Mouse (Mus musculus): ENCODE results near the gene Tfeb. TPM values are rescaled to one million over a fixed set of nuclear protein-coding genes. Genes with fewer than 3 reads are reported as not detected.
A peak's percentile ranks its signal among the peaks of the same experiment; 100 is the strongest.

Tfeb gene
- polyA plus RNA-seq, 2 experiments = 10.6 to 12.2 TPM

- no peak overlapping the region for H3K4me2 ChIP-seq (replicated peaks; ENCODE audit: low read depth, low read length, severe bottlenecking)
- WGBS = 39% methylated on average over 11 of the region's 12 CpGs
- peaks cover 5% of the 10 kb centered on the region for H3K4me1 ChIP-seq (ENCODE audit: control insufficient read depth, insufficient read depth, low read length)
- H3K27ac ChIP-seq (replicated peaks; ENCODE audit: low read depth, low read length) = no peak overlapping the region
- TF ChIP-seq POLR2A (IDR thresholded peaks at IDR 0.05; ENCODE audit: borderline replicate concordance, extremely low read depth, insufficient read depth, insufficient read length) = no peak
- H3K9me3 ChIP-seq (ENCODE audit: control insufficient read depth, low read length) = no peaks in the 10 kb centered on the region
- no peak for ATAC-seq (ENCODE audit: low FRiP score, low read depth)
- no peaks in the 10 kb centered on the region for H3K27me3 ChIP-seq (ENCODE audit: control insufficient read depth, insufficient read depth, low read length)
- no peak for DNase-seq (ENCODE audit: low spot score)
- H3K9ac ChIP-seq (ENCODE audit: low read depth, low read length, severe bottlenecking) = no peak overlapping the region
- no peak overlapping the region for H3K4me3 ChIP-seq (replicated peaks; ENCODE audit: low read length)
- H3K36me3 ChIP-seq (ENCODE audit: control insufficient read depth, insufficient read depth, low read length) = no peaks in the 10 kb centered on the region
Measured at GRCm38 (mm10) chr17:47768707-47769276, 32.0 kb downstream of the Tfeb start.

GRCm38 (mm10) chr17:47769389-47770299, 32.8 kb downstream of the Tfeb start:
- no peak overlapping the region for H3K4me2 ChIP-seq (replicated peaks; ENCODE audit: low read depth, low read length, severe bottlenecking)
- H3K27ac ChIP-seq (replicated peaks; ENCODE audit: low read depth, low read length) = no peak overlapping the region
- H3K36me3 ChIP-seq (ENCODE audit: control insufficient read depth, insufficient read depth, low read length) = no peaks in the 10 kb centered on the region
- WGBS = 84% methylated on average over 11 of the region's 11 CpGs
- TF ChIP-seq POLR2A (IDR thresholded peaks at IDR 0.05; ENCODE audit: borderline replicate concordance, extremely low read depth, insufficient read depth, insufficient read length) = no peak
- no peak overlapping the region for H3K4me3 ChIP-seq (replicated peaks; ENCODE audit: low read length)
- peaks cover 7% of the 10 kb centered on the region for H3K4me1 ChIP-seq (ENCODE audit: control insufficient read depth, insufficient read depth, low read length)
- DNase-seq (ENCODE audit: low spot score) (no peak), ATAC-seq (ENCODE audit: low FRiP score, low read depth) (no peak)
- H3K27me3 ChIP-seq (ENCODE audit: control insufficient read depth, insufficient read depth, low read length) = no peaks in the 10 kb centered on the region
- no peaks in the 10 kb centered on the region for H3K9me3 ChIP-seq (ENCODE audit: control insufficient read depth, low read length)
- H3K9ac ChIP-seq (ENCODE audit: low read depth, low read length, severe bottlenecking) = no peak overlapping the region

GRCm38 (mm10) chr17:47773604-47774003, 36.8 kb downstream of the Tfeb start:
- 0 out of 2 replicates have a peak overlapping the region, but pooled peaks have one; percentile 28 for H3K9ac ChIP-seq (ENCODE audit: low read depth, low read length, severe bottlenecking)
- peak overlapping the region; percentile 58; the same call in 1 of the 2 replicates for H3K27ac ChIP-seq (replicated peaks; ENCODE audit: low read depth, low read length)
- 18% methylated on average over 6 of the region's 6 CpGs for whole genome bisulfite sequencing
- H3K4me1 ChIP-seq (ENCODE audit: control insufficient read depth, insufficient read depth, low read length) = peaks cover 13% of the 10 kb centered on the region
- no peak overlapping the region for H3K4me2 ChIP-seq (replicated peaks; ENCODE audit: low read depth, low read length, severe bottlenecking)
- no peaks in the 10 kb centered on the region for H3K27me3 ChIP-seq (ENCODE audit: control insufficient read depth, insufficient read depth, low read length)
- no peak for TF ChIP-seq POLR2A (IDR thresholded peaks at IDR 0.05; ENCODE audit: borderline replicate concordance, extremely low read depth, insufficient read depth, insufficient read length)
- no peak for DNase-seq (ENCODE audit: low spot score)
- H3K9me3 ChIP-seq (ENCODE audit: control insufficient read depth, low read length) = no peaks in the 10 kb centered on the region
- H3K4me3 ChIP-seq (replicated peaks; ENCODE audit: low read length) = no peak overlapping the region
- H3K36me3 ChIP-seq (ENCODE audit: control insufficient read depth, insufficient read depth, low read length) = no peaks in the 10 kb centered on the region
- 0 out of 2 replicates have a peak, but pooled peaks have one; percentile 24 for ATAC-seq (ENCODE audit: low FRiP score, low read depth)

- Histone ChIP-seq H3K4me2 (replicated peaks; ENCODE audit: low read depth, low read length, severe bottlenecking) (no peak overlapping the region), H3K27me3 (ENCODE audit: control insufficient read depth, insufficient read depth, low read length) (no peaks in the 10 kb centered on the region), H3K9ac (ENCODE audit: low read depth, low read length, severe bottlenecking) (no peak overlapping the region), H3K4me1 (ENCODE audit: control insufficient read depth, insufficient read depth, low read length) (peaks cover 13% of the 10 kb centered on the region), H3K27ac (replicated peaks; ENCODE audit: low read depth, low read length) (peak overlapping the region; percentile 56), H3K9me3 (ENCODE audit: control insufficient read depth, low read length) (no peaks in the 10 kb centered on the region), H3K36me3 (ENCODE audit: control insufficient read depth, insufficient read depth, low read length) (no peaks in the 10 kb centered on the region), H3K4me3 (replicated peaks; ENCODE audit: low read length) (no peak overlapping the region)
- 41% methylated on average over 2 of the region's 2 CpGs for WGBS
- ATAC-seq (ENCODE audit: low FRiP score, low read depth) (peak; percentile 35; the same call in 1 of the 2 replicates), DNase-seq (ENCODE audit: low spot score) (no peak)
- no peak for TF ChIP-seq POLR2A (IDR thresholded peaks at IDR 0.05; ENCODE audit: borderline replicate concordance, extremely low read depth, insufficient read depth, insufficient read length)
Measured at GRCm38 (mm10) chr17:47777141-47777540, 40.3 kb downstream of the Tfeb start.

- Histone ChIP-seq H3K9me3 (ENCODE audit: control insufficient read depth, low read length) (no peaks in the 10 kb centered on the region), H3K4me1 (ENCODE audit: control insufficient read depth, insufficient read depth, low read length) (peaks cover 6% of the 10 kb centered on the region; the same call in 1 of the 2 replicates), H3K9ac (ENCODE audit: low read depth, low read length, severe bottlenecking) (no peak overlapping the region), H3K4me2 (replicated peaks; ENCODE audit: low read depth, low read length, severe bottlenecking) (no peak overlapping the region), H3K36me3 (ENCODE audit: control insufficient read depth, insufficient read depth, low read length) (no peaks in the 10 kb centered on the region), H3K27me3 (ENCODE audit: control insufficient read depth, insufficient read depth, low read length) (no peaks in the 10 kb centered on the region), H3K27ac (replicated peaks; ENCODE audit: low read depth, low read length) (no peak overlapping the region), H3K4me3 (replicated peaks; ENCODE audit: low read length) (no peak overlapping the region)
- no peak for ATAC-seq (ENCODE audit: low FRiP score, low read depth)
- DNase-seq (ENCODE audit: low spot score) = no peak
- 77% methylated on average over 10 of the region's 10 CpGs for WGBS
- TF ChIP-seq POLR2A (IDR thresholded peaks at IDR 0.05; ENCODE audit: borderline replicate concordance, extremely low read depth, insufficient read depth, insufficient read length) = no peak
Measured at GRCm38 (mm10) chr17:47780470-47780869, 43.6 kb downstream of the Tfeb start.
